Mouse (Mus musculus) hindbrain, embryonic 12.5 days (tissue): ENCODE measurements at regions not wholly inside any gene's neighbourhood (a gene's known extent, or its start where the extent isn't known, plus 50 kb on each side); places are given as distances from the start of the nearest gene placed in this dataset.

Source experiments
- ATAC-seq: fragments of 200-750 bp; cut with Nextera tagmentation; 2 replicates; pipeline ENCODE4 v1.8.0; 2017; ENCODE audit warnings: moderate TSS enrichment; ENCODE audit not compliant: low FRiP score
- H3K27ac ChIP-seq: fragments of 300-500 bp; sonication (generic); 2 replicates; pipeline ENCODE4 v1.5.1; 2016; ENCODE audit warnings: mild to moderate bottlenecking
- H3K27me3 ChIP-seq: fragments of 300-500 bp; sonication (generic); 2 replicates; pipeline ENCODE4 v1.6.1; 2016; ENCODE audit warnings: mild to moderate bottlenecking
- H3K36me3 ChIP-seq: fragments of 300-500 bp; sonication (generic); 2 replicates; pipeline ENCODE4 v1.6.1; 2016; ENCODE audit warnings: mild to moderate bottlenecking
- H3K4me1 ChIP-seq: fragments of 300-500 bp; sonication (generic); 2 replicates; pipeline ENCODE4 v1.6.1; 2016
- H3K4me2 ChIP-seq: fragments of 300-500 bp; sonication (generic); replicated peaks from 2 replicates; pipeline ENCODE4 v1.6.1; 2016; ENCODE audit warnings: mild to moderate bottlenecking
- H3K4me3 ChIP-seq: fragments of 300-500 bp; sonication (generic); 2 replicates; pipeline ENCODE4 v1.5.1; 2016; ENCODE audit warnings: mild to moderate bottlenecking
- H3K9ac ChIP-seq: fragments of 300-500 bp; sonication (generic); 2 replicates; pipeline ENCODE4 v1.6.1; 2016; ENCODE audit warnings: mild to moderate bottlenecking, moderate library complexity
- H3K9me3 ChIP-seq: fragments of 300-500 bp; sonication (generic); replicated peaks from 2 replicates; pipeline ENCODE4 v1.6.1; 2016; ENCODE audit warnings: mild to moderate bottlenecking
- WGBS: fragments of 180-500 bp; shearing (Covaris S2); methylation state at CpG from one replicate; pipeline ENCODE4 v1.1.7; 2016; 5-methylcytosine and 5-hydroxymethylcytosine counted together

DNA sequence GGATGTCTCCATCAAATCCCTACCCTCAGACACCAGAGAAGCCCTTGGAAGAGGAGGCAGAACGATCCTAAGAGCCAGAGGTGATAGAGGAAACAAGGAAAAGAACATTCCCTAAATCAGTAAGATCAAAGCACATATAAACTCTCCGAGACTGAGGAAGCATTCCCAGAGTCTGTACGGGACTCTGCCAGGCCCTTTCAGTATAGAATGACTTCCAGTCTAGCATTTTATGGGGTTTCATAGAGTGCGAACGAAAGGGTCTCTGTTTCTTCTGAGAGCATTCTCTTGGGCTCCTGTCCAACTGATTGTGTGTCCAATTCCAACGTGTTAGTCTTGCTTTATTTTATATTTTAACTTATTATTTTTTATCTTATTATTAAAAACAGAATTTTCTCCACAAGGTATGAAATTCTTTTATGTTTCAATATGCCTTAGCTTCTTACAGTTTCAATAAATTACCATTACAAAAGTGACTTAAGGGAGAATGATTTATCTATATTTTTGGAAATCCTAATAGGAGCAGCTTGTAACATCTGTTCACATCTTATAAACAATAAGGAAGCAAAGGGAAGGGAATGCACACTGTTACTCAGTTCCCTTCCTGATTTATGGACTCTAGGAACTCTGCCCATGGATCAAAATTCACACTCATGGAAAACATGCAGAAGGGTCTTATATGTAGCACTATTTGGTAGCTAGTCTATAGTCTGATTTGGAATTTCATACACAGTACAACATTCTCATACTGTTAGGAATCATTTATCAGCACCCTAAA, 628.8 kb downstream of the Slitrk6 start:
- no peak overlapping the region for H3K27ac ChIP-seq
- no peak overlapping the region for H3K9ac ChIP-seq
- no peak overlapping the region for H3K4me3 ChIP-seq
- H3K4me2 ChIP-seq, result no peak overlapping the region
- no peaks in the 10 kb centered on the region for H3K9me3 ChIP-seq
- no peak for ATAC-seq
- H3K4me1 ChIP-seq, result no peaks in the 10 kb centered on the region
- no peaks in the 10 kb centered on the region for H3K36me3 ChIP-seq
- no peaks in the 10 kb centered on the region for H3K27me3 ChIP-seq
- 76% methylated on average over 6 of the region's 6 CpGs for WGBS

DNA sequence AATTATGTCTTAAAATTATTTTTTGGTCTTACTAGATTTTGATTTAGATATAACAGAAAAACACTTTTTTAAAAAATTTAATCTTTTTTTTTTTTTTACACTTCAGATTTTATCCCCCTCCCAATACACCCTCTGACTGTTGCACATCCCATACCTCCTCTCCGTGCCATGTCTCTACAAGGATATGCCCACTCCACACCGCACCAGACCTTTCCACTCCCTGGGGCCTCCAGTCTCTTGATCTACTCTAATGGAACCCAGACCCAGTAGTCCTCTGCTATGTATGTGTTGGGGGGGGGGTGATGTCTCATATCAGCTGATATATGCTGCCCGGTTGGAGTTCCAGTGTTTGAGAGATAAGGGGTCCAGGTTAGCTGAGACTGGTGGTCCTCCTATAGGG, 632.2 kb downstream of the Slitrk6 start:
- ATAC-seq, result 0 out of 2 replicates have a peak, but pooled peaks have one; percentile 54
- H3K4me1 ChIP-seq, result no peaks in the 10 kb centered on the region

DNA sequence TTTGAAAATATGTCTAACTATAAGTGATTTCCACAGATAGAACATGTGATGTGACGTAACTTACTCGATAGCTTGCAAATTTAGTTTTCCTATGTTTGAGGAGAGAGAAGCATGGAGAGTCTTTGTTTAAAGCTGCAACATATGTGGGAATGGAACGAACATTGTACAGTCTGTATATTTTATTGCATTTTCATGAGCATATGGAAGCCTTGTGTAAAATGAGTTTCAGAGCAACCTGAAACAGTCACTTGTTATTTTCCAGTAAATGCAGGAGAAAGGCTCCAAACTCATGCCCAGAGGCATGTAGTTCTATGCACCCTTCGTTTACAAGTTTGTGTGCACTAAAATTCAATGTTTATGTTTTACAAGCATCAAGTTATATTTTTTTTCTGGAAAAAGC, 639.4 kb downstream of the Slitrk6 start:
- H3K36me3 ChIP-seq, result no peaks in the 10 kb centered on the region
- no peak overlapping the region for H3K9ac ChIP-seq
- no peak overlapping the region for H3K27ac ChIP-seq
- no peak overlapping the region for H3K4me3 ChIP-seq
- no peak overlapping the region for H3K4me2 ChIP-seq
- WGBS, result 81% methylated on average over 4 of the region's 4 CpGs
- H3K4me1 ChIP-seq, result no peaks in the 10 kb centered on the region
- ATAC-seq, result no peak
- no peaks in the 10 kb centered on the region for H3K27me3 ChIP-seq
- no peaks in the 10 kb centered on the region for H3K9me3 ChIP-seq

More for the DNA sequence above, 632.2 kb downstream of the Slitrk6 start:
- H3K9ac ChIP-seq, result no peak overlapping the region
- H3K36me3 ChIP-seq, result no peaks in the 10 kb centered on the region
- no peaks in the 10 kb centered on the region for H3K27me3 ChIP-seq
- 92% methylated on average over 3 of the region's 3 CpGs for WGBS
- no peak overlapping the region for H3K4me3 ChIP-seq
- no peak overlapping the region for H3K4me2 ChIP-seq
- H3K27ac ChIP-seq, result no peak overlapping the region
- H3K9me3 ChIP-seq, result no peaks in the 10 kb centered on the region

DNA sequence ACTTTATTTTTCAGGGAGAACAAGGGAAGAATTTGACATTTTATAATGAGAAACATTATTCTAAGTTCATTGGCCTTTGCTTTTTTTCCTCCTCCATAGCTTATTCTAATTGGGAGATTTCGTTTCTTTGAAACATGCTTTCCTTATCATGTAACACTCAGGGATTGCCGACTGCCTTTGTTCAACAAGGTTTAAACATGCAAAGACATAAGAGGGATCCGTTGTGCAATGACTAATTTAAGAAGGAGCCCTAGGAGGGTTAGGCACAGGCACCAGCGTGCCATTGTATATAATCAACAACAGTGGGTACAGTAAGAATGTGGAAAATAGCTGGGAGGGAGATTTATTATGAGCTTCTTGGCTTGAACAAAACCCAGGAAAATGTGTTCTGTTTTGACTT, 654.1 kb downstream of the Slitrk6 start:
- no peak overlapping the region for H3K9ac ChIP-seq
- no peak overlapping the region for H3K4me2 ChIP-seq
- 85% methylated on average over 4 of the region's 4 CpGs for WGBS
- no peak overlapping the region for H3K4me3 ChIP-seq
- no peak overlapping the region for H3K27ac ChIP-seq
- H3K36me3 ChIP-seq, result no peaks in the 10 kb centered on the region
- no peaks in the 10 kb centered on the region for H3K27me3 ChIP-seq
- H3K4me1 ChIP-seq, result no peaks in the 10 kb centered on the region
- no peaks in the 10 kb centered on the region for H3K9me3 ChIP-seq
- ATAC-seq, result no peak

DNA sequence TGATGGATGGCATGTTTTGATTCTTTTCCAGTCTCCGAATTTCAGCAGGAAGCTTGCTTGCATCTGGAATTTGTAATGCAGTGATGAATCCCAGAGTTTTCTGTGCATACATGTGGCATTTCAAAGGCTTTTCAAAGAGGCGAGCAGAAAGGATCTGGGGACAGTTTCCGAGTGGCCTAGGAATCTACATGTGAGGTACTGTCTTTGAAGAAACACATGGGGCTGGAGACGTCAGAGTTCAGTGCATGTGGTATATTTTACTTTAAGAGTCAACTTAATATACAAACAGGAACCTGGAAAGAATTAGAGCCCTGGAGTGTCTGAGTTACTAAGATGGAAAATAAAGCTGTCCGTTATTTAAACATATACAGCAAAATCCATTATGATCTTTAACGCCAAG, 676.6 kb downstream of the Slitrk6 start:
- H3K27ac ChIP-seq, result no peak overlapping the region
- H3K4me3 ChIP-seq, result no peak overlapping the region
- no peak for ATAC-seq
- no peaks in the 10 kb centered on the region for H3K9me3 ChIP-seq
- H3K27me3 ChIP-seq, result no peaks in the 10 kb centered on the region
- H3K9ac ChIP-seq, result no peak overlapping the region
- 73% methylated on average over 6 of the region's 6 CpGs for WGBS
- no peak overlapping the region for H3K4me2 ChIP-seq
- H3K4me1 ChIP-seq, result no peaks in the 10 kb centered on the region
- H3K36me3 ChIP-seq, result no peaks in the 10 kb centered on the region

DNA sequence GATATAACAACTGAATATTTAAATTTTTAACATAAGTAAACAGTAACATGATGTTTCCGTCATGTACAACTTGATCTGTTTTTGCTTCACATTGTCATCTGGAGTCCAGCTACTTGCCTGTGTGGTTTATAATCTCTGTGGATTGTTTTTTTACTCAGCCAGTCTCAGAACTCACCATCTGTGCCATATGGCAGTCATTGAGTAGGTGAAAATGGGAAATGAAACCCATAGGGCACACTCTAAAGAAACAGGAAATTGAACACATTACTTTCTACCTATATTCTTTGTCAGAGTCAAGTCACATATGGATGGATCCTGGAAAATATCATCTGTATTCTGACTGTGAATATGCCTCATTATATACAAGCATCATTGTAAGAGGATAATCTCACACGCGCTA, 707.2 kb downstream of the Slitrk6 start:
- Histone ChIP-seq H3K4me1 (no peaks in the 10 kb centered on the region), H3K36me3 (no peaks in the 10 kb centered on the region), H3K27ac (no peak overlapping the region), H3K9me3 (no peaks in the 10 kb centered on the region), H3K4me3 (no peak overlapping the region), H3K9ac (no peak overlapping the region), H3K4me2 (no peak overlapping the region), H3K27me3 (no peaks in the 10 kb centered on the region)
- WGBS, result 85% methylated on average over 3 of the region's 3 CpGs
- ATAC-seq, result no peak

DNA sequence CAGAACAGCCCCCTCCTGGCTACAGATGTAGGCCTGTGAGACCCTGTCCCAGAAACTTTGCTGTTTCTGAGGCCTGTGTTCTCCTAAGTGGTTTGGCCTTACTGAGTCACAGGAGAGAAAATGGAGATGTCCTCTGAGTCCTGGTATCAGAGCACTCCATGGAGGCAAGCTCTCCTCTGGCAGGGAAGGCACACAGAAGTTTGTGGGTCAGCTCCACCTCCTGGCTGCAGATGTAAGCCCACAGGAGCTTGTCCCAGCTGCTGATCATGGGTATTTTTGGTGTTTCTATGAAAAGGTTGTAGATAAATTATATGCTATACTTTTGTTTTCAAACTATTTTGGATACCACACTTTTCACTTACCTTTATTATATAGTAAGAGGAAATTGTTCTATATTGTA, 711.7 kb downstream of the Slitrk6 start:
- Histone ChIP-seq H3K4me2 (no peak overlapping the region), H3K9me3 (no peaks in the 10 kb centered on the region), H3K36me3 (no peaks in the 10 kb centered on the region), H3K4me1 (no peaks in the 10 kb centered on the region), H3K9ac (no peak overlapping the region), H3K27ac (no peak overlapping the region), H3K4me3 (no peak overlapping the region), H3K27me3 (no peaks in the 10 kb centered on the region)
- no peak for ATAC-seq

DNA sequence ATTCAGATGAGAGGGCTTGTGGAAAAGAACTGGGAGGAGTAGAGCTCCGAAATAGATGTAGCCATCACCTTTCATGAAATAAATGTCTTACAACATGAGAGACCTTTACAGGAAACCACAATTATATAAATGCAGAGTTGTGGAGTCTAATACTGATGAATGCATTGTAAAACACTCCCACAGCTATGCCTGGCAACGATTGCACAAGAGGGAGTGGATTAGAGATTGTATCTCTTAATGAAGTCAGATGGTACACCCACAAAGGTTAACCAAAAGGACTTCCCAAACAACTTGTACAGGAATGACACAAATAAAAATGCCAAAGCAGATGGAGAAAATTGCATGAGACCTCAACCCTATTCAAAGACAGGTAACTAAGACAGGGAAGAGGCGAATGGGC, 733.1 kb downstream of the Slitrk6 start:
- no peaks in the 10 kb centered on the region for H3K4me1 ChIP-seq
- H3K9me3 ChIP-seq, result no peaks in the 10 kb centered on the region
- H3K4me2 ChIP-seq, result no peak overlapping the region
- no peak overlapping the region for H3K9ac ChIP-seq
- H3K27me3 ChIP-seq, result no peaks in the 10 kb centered on the region
- no peak for ATAC-seq
- H3K27ac ChIP-seq, result no peak overlapping the region
- WGBS, result 83% methylated on average over 3 of the region's 3 CpGs
- no peaks in the 10 kb centered on the region for H3K36me3 ChIP-seq
- H3K4me3 ChIP-seq, result no peak overlapping the region

DNA sequence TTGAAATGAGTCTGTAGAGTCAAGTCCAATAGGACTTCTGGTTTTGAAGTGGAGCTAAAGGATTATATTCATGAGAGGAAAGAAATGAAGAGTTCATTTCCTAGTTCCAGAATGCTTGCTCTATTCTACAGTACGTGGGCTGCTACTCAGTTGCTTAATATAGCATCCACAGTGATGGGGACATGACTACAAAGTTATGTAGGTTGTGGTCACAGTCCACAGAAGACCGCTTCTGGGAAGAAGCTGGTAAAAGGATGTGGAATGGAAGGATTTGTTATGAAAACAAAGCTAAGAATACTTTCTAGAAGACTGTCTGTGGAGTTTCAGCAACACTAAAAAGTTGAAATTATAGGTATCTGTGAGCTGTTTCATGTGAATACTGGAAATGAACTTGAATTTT, 739.8 kb downstream of the Slitrk6 start:
- H3K4me2 ChIP-seq, result no peak overlapping the region
- no peak overlapping the region for H3K27ac ChIP-seq
- ATAC-seq, result no peak
- H3K4me3 ChIP-seq, result no peak overlapping the region
- no peak overlapping the region for H3K9ac ChIP-seq
- no peaks in the 10 kb centered on the region for H3K27me3 ChIP-seq
- H3K9me3 ChIP-seq, result no peaks in the 10 kb centered on the region
- no peaks in the 10 kb centered on the region for H3K4me1 ChIP-seq
- WGBS, result 79% methylated on average over 2 of the region's 2 CpGs
- H3K36me3 ChIP-seq, result no peaks in the 10 kb centered on the region

DNA sequence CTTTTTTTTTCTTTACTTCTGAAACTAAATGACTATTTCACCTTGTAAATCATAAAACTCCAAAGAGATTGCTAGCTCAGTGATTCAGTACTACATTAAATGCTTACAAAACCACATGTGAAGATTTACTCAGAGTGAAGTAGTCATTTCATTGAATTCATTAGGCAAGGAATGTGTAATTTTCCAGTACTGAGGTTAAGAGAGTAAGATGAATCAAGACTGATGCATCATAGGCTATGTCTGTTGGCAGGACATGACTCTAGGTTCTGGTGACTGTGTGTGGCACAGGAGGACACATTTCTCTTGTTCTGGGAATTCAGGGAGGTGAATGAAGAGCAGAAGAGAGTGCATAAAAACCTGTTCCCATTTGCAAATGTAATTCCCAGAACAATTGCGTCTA, 741.7 kb downstream of the Slitrk6 start:
- Histone ChIP-seq H3K27me3 (no peaks in the 10 kb centered on the region), H3K36me3 (no peaks in the 10 kb centered on the region), H3K27ac (no peak overlapping the region), H3K4me2 (no peak overlapping the region), H3K4me3 (no peak overlapping the region), H3K9me3 (no peaks in the 10 kb centered on the region), H3K9ac (no peak overlapping the region), H3K4me1 (no peaks in the 10 kb centered on the region)
- WGBS, result 96% methylated on average over 1 of the region's 1 CpGs
- no peak for ATAC-seq

DNA sequence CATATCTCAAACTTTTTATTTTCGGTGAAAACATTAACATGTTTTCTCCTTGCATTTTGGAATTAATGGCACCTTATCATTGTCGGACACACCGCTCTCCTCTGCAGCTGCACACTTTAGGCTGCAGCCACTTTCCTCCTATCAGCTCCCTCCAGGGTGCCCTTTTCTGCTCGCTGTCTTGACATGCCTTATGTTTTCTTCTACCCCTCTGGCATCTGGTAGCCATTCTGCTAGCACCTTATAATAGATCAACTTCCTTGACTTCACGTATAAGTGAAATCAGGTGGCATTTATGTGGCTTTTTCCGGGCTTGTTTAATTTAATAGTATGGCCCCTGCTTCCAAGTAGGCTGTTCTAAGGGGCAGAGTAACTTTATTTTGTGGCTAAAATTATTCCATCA, 747.8 kb downstream of the Slitrk6 start:
- Histone ChIP-seq H3K4me1 (no peaks in the 10 kb centered on the region), H3K27me3 (no peaks in the 10 kb centered on the region), H3K9me3 (no peaks in the 10 kb centered on the region), H3K4me2 (no peak overlapping the region), H3K9ac (no peak overlapping the region), H3K4me3 (no peak overlapping the region), H3K27ac (no peak overlapping the region), H3K36me3 (no peaks in the 10 kb centered on the region)
- no peak for ATAC-seq
- 67% methylated on average over 6 of the region's 6 CpGs for WGBS

DNA sequence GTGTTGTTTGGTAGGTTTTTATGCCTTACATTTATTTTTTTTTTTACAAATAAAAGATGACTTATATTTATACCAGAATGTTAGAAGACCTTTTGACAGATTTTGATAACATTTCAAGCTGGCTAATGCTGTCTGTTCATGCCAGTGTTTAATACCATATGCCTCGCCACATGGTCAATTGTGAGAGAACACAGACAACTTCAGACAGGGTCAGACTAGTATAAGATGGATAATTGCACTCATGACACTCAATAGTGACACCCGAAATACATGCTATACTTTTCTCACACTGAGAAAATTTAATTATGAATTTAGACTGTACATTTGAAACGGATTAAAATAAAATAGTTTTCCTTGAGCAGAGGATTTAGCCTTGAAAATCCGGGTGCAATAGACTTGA, 769.9 kb downstream of the Slitrk6 start:
- no peak overlapping the region for H3K9ac ChIP-seq
- no peak for ATAC-seq

DNA sequence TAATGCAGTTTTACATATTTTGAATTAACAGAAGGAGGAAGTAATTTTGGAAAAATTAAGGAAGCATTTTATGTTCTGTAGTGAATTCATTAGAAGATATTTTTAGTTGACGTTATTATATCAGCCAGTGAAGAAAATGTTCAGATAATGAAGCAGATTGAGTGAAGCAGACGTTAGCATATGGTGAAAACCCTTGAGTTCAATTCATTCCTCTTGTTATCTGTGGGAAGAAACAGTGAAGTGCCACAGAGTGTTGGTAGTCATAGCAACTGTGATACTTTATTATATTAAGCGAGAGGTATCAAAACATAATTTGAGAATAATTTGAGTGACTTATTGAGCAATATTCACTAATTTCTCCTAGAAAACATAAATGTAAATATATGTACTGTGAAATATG, 796.9 kb downstream of the Slitrk6 start:
- Histone ChIP-seq H3K9ac (no peak overlapping the region), H3K4me3 (no peak overlapping the region), H3K27me3 (no peaks in the 10 kb centered on the region), H3K4me1 (no peaks in the 10 kb centered on the region), H3K9me3 (no peaks in the 10 kb centered on the region), H3K36me3 (no peaks in the 10 kb centered on the region), H3K27ac (no peak overlapping the region), H3K4me2 (no peak overlapping the region)
- WGBS, result 87% methylated on average over 3 of the region's 3 CpGs
- no peak for ATAC-seq

More for the DNA sequence above, 769.9 kb downstream of the Slitrk6 start:
- H3K27me3 ChIP-seq, result no peaks in the 10 kb centered on the region
- no peak overlapping the region for H3K4me3 ChIP-seq
- WGBS, result 76% methylated on average over 4 of the region's 4 CpGs
- H3K4me1 ChIP-seq, result no peaks in the 10 kb centered on the region
- no peaks in the 10 kb centered on the region for H3K36me3 ChIP-seq
- H3K9me3 ChIP-seq, result no peaks in the 10 kb centered on the region
- no peak overlapping the region for H3K27ac ChIP-seq
- no peak overlapping the region for H3K4me2 ChIP-seq
